Mouse (Mus musculus) adrenal gland (tissue): ENCODE data around the gene Larp6.

Experiments
- intact Hi-C: fragments of 180-260 bp; cut with DNase I; formaldehyde crosslinking; loops from one replicate; pipeline ENCODE4 v1.15.1; 2025

Gene Larp6

GRCm38 (mm10) chr9:60713616-60714015 lies 827 bp downstream of the Larp6 start:
- intact Hi-C loops: no loop called here

GRCm38 (mm10) chr9:60714191-60714590 lies 1.4 kb downstream of the Larp6 start:
- intact Hi-C loops: no loop called here

GRCm38 (mm10) chr9:60715271-60715670 lies 2.5 kb downstream of the Larp6 start:
- intact Hi-C loops: no loop called here

DNA sequence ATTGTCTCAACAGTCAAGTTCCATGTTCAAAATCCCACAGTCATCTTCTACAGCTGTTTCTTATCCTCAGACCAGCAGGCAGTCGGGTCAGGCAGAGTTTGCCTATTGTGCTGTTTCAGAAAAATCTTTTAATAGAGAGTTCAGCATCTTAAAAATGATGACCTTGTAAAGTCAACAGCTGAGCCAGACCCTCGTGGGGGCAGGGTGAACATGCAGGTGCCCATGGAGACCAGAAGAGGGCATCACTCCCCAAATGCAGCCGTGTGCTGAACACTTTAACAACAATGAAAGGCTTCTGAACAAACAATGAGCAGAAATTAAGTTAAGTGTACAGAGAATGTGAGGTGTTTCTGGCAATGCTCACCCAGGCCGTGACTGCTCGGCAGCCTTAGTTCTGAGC lies 3.0 kb downstream of the Larp6 start:
- intact Hi-C loops: loop anchor here (2.0 kb wide), 1 partner anchor 143 kb away; no protein-coding TSS in a partner anchor

GRCm38 (mm10) chr9:60718284-60718683 lies 5.5 kb downstream of the Larp6 start:
- intact Hi-C loops: no loop called here

DNA sequence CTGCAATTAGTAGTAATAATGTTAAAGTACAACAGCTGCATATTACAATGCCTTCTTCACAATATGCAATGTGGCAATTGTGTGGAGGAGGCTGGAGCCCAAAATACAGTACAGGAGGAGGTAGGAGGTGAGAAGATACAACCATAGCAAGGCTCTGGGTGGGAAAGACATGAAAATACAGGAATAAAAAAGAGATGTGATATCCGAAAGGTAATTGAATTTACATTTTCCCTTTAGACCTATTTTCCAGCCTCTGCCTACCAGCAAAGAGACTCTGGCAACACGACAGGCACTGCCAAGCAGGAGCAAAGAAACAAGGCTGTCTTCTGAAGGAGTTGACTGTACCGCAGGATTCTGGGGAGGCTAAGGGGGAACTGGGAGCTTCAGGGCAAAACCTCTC lies 6.9 kb downstream of the Larp6 start:
- intact Hi-C loops: no loop called here

- intact Hi-C loops: no loop called here
Observed at GRCm38 (mm10) chr9:60724968-60725367, 12.2 kb downstream of the Larp6 start.

GRCm38 (mm10) chr9:60734321-60734720 lies 21.5 kb downstream of the Larp6 start:
- intact Hi-C loops: no loop called here

- intact Hi-C loops: no loop called here
Observed at GRCm38 (mm10) chr9:60739126-60739525, 26.3 kb downstream of the Larp6 start.

DNA sequence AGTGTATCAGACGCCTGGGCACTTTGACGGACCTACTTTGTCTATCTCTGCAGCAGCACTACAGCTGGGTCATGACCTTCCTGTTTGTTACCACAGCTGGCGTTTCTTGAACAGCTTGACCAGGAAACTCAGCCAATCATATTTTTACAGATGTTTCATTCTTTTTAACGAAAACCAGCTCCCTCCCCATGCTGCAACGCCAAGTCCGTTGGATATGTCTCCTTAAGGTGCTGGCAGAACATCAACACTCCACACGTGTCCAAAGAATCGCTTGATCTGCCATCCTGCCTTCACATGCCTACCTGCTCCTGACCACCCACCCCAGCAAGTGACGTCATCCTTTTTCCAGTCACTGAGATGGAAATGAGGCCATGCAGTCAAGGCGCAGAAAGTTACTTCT lies 28.6 kb downstream of the Larp6 start:
- intact Hi-C loops: loop anchor here (10.0 kb wide), 1 partner anchor 497 kb away; no protein-coding TSS in a partner anchor

GRCm38 (mm10) chr9:60742516-60742915 lies 29.7 kb downstream of the Larp6 start:
- intact Hi-C loops: loop anchor here (10.0 kb wide), 1 partner anchor 498 kb away; no protein-coding TSS in a partner anchor

GRCm38 (mm10) chr9:60743180-60743900 lies 30.6 kb downstream of the Larp6 start:
- intact Hi-C loops: loop anchor here (10.0 kb wide), 1 partner anchor 499 kb away; no protein-coding TSS in a partner anchor

DNA sequence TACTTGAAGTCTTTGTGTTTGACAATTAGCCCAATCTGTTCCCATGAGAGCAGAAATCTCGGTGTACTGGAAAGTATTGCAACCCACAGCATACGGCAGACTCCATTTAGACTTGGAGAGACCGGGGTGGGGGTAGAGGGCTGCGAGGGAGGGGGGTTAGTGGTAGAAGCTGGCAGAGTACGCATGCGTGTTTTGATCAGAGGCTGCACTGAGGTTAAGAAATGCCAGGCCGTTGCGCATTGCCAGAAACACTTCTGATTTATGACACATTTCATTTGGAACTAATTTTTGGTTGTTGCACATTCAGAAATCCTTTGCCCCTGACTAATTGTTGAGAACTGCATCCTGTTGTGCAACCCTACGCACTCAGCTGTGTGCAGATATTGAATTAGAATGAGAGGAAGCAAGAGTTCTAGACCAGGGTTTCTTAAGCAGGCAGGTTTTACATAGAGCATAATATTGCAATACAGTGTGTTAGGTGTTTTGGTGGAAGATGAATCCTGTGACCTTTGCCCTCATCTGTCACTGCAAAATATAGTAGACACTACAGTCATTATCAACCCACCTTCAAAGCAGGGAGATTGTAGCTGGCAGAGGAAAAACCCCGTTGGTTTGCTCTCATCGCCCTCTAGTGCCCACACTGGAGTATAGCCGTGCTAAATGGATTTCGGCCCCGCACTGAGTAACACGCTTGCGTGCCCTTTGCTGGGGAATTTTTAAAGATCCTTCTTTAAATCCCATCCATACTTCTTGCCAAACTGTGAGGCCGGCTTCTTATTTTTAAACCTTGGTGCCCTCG lies 31.6 kb downstream of the Larp6 start:
- intact Hi-C loops: loop anchor here (10.0 kb wide), 1 partner anchor 500 kb away; no protein-coding TSS in a partner anchor

DNA sequence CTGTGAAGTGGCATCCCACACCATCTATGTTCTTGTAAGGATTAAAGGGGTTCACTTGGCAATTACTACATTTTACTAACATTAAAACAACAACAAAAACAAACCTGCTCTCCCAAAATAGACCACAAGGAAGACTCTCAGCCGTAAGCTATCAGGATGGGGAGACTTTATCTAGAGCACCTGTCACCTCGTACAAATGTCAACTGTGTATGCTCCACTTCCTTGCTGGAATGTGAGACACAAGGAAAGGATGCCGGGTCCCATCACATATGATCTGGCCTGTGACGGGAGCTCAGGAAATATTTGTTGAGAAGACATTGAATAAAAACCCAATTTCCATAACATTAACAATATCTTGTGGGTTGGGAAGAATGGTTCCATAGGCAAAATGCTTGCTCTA lies 32.2 kb downstream of the Larp6 start:
- intact Hi-C loops: loop anchor here (10.0 kb wide), 1 partner anchor 500 kb away; no protein-coding TSS in a partner anchor

DNA sequence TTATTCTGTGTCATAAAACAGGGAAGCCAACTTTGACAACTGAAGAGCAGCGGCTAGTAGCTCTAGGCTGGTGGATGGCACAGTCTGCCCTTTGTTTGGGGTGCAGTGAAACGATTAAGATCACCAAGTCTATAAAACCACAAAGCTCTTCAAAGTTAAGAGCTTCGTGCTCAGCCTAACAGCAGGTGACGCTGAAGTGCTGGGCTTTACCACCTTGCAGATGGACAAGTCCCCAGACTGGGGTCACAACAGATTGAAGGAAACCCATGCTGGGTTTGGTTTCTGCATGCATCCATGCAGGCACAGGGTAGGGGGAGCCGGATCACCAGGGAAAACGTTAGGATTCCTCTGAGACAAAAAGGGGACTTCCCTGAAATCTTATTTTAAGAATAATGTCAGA lies 33.8 kb downstream of the Larp6 start:
- intact Hi-C loops: loop anchor here (10.0 kb wide), 1 partner anchor 502 kb away; no protein-coding TSS in a partner anchor

- intact Hi-C loops: loop anchor here (10.0 kb wide), 1 partner anchor 503 kb away; no protein-coding TSS in a partner anchor
Observed at GRCm38 (mm10) chr9:60747672-60748071, 34.9 kb downstream of the Larp6 start.

- intact Hi-C loops: loop anchor here (10.0 kb wide), 1 partner anchor 503 kb away; no protein-coding TSS in a partner anchor
Observed at GRCm38 (mm10) chr9:60748191-60748590, 35.4 kb downstream of the Larp6 start.

GRCm38 (mm10) chr9:60749105-60749504 lies 36.3 kb downstream of the Larp6 start:
- intact Hi-C loops: loop anchor here (10.0 kb wide), 1 partner anchor 504 kb away; no protein-coding TSS in a partner anchor

GRCm38 (mm10) chr9:60751098-60751497 lies 38.3 kb downstream of the Larp6 start:
- intact Hi-C loops: no loop called here

GRCm38 (mm10) chr9:60751971-60752370 lies 39.2 kb downstream of the Larp6 start:
- intact Hi-C loops: no loop called here

GRCm38 (mm10) chr9:60752636-60753035 lies 39.8 kb downstream of the Larp6 start:
- intact Hi-C loops: no loop called here

DNA sequence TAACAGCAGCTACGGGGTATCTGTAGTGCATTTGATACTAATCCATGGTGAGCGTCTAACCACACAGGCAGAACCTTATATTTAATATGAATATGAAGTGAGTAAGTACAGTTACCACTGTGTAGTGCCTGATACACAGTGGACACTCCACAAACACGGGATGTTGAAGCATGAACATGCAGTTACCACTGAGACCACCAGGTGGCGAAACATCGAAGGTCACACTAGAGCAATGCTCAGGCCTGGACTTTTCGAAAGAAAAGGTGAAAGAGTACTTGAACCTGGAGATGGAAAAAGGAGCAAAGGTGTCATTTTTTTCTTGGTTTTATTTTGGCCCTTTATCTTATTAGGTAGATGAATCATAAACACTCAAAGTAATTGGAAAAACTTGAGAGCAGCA lies 43.5 kb downstream of the Larp6 start:
- intact Hi-C loops: loop anchor here (1.0 to 5.0 kb wide), 2 partner anchors 61 to 103 kb away; no protein-coding TSS in a partner anchor
